Mouse (Mus musculus) liver, postnatal 0 days (tissue): ENCODE results near the gene Ak5.

Experiments used
- CTCF ChIP-seq: sonication (generic); IDR thresholded peaks from 2 replicates; pipeline ENCODE4 v1.5.1; 2016; ENCODE audit warnings: antibody characterized with exemption, low read depth
- EP300 ChIP-seq: IDR thresholded peaks from 2 replicates; pipeline ENCODE4 v1.6.1; 2016; ENCODE audit warnings: antibody characterized with exemption, low read depth, mild to moderate bottlenecking

- no peak for TF ChIP-seq EP300
- TF ChIP-seq CTCF: no peak
These were observed 103.5 kb downstream of the Ak5 start for GRCm38 (mm10) chr3:152564516-152565113.
